Mouse (Mus musculus): Measurements from ENCODE around the gene Gimap1. TPM values are rescaled to one million over a fixed set of nuclear protein-coding genes. Genes with fewer than 3 reads are reported as not detected.

Gene Gimap1
- total RNA-seq, 2 experiments from 2014 or later: 2.2 TPM

GRCm38 (mm10) chr6:48737053-48737452, 1.8 kb upstream of the Gimap1 start:
- intact Hi-C loops (cut with DNase I): no loop called here
- DNase-seq (ENCODE audit: low spot score in 2 of 2): no peak

GRCm38 (mm10) chr6:48737688-48738087, 1.2 kb upstream of the Gimap1 start:
- intact Hi-C loops (cut with DNase I): no loop called here
- DNase-seq (ENCODE audit: low spot score in 2 of 2): no peak

- intact Hi-C loops (cut with DNase I): no loop called here
- DNase-seq (ENCODE audit: low spot score in 2 of 2): no peak
These were observed 864 bp downstream of the Gimap1 start for GRCm38 (mm10) chr6:48739780-48740055.

GRCm38 (mm10) chr6:48740501-48741169, 1.8 kb downstream of the Gimap1 start:
- DNase-seq (ENCODE audit: low spot score in 2 of 2): no peak
- intact Hi-C loops (cut with DNase I): no loop called here

- DNase-seq (ENCODE audit: low spot score in 2 of 2): no peak
- intact Hi-C loops (cut with DNase I): no loop called here
These were observed 2.4 kb downstream of the Gimap1 start for GRCm38 (mm10) chr6:48741273-48741672.

GRCm38 (mm10) chr6:48741711-48742206, 2.9 kb downstream of the Gimap1 start:
- DNase-seq (ENCODE audit: low spot score in 2 of 2): no peak
- intact Hi-C loops (cut with DNase I): no loop called here

GRCm38 (mm10) chr6:48742422-48743351, 3.8 kb downstream of the Gimap1 start:
- intact Hi-C loops (cut with DNase I): no loop called here
- peak in 1 of 2 experiments; percentile 6 for DNase-seq (ENCODE audit: low spot score in 2 of 2)

- no peak for DNase-seq (ENCODE audit: low spot score in 2 of 2)
- intact Hi-C loops (cut with DNase I): no loop called here
These were observed 6.6 kb downstream of the Gimap1 start for GRCm38 (mm10) chr6:48745490-48745889.

GRCm38 (mm10) chr6:48745959-48746889, 7.4 kb downstream of the Gimap1 start, which contains the start of gene Gimap5:
Gene Gimap5, plus strand, starts transcription at chr6:48746197.
- intact Hi-C loops (cut with DNase I): no loop called here
- peak in 1 of 2 experiments; percentile 36 for DNase-seq (ENCODE audit: low spot score in 2 of 2)

- intact Hi-C loops (cut with DNase I): no loop called here
- no peak for DNase-seq (ENCODE audit: low spot score in 2 of 2)
These were observed 8.5 kb downstream of the Gimap1 start for GRCm38 (mm10) chr6:48747091-48747966.

- DNase-seq (ENCODE audit: low spot score in 2 of 2): no peak
- intact Hi-C loops (cut with DNase I): no loop called here
These were observed 24.9 kb downstream of the Gimap1 start for GRCm38 (mm10) chr6:48763567-48764270.

GRCm38 (mm10) chr6:48764496-48764895, 25.6 kb downstream of the Gimap1 start:
- no peak for DNase-seq (ENCODE audit: low spot score in 2 of 2)
- intact Hi-C loops (cut with DNase I): no loop called here

- intact Hi-C loops (cut with DNase I): no loop called here
- DNase-seq (ENCODE audit: low spot score in 2 of 2): no peak
These were observed 29.5 kb downstream of the Gimap1 start for GRCm38 (mm10) chr6:48768178-48768869.

- intact Hi-C loops (cut with DNase I): no loop called here
- DNase-seq (ENCODE audit: low spot score in 2 of 2): no peak
These were observed 30.1 kb downstream of the Gimap1 start for GRCm38 (mm10) chr6:48768933-48769332.

- intact Hi-C loops (cut with DNase I): loop anchor here (10.0 kb wide), 1 partner anchor 596 kb away; no protein-coding TSS in a partner anchor
- no peak for DNase-seq (ENCODE audit: low spot score in 2 of 2)
These were observed 31.8 kb downstream of the Gimap1 start, which contains the start of gene Gimap3 for GRCm38 (mm10) chr6:48770696-48771095. Gene Gimap3, minus strand, starts transcription at chr6:48770851.

GRCm38 (mm10) chr6:48772030-48772429, 33.2 kb downstream of the Gimap1 start:
- peak; percentile 69 to 86 for DNase-seq (ENCODE audit: low spot score in 2 of 2)
- intact Hi-C loops (cut with DNase I): loop anchor here (1.0 to 10.0 kb wide), 2 partner anchors 127 to 597 kb away; no protein-coding TSS in a partner anchor

GRCm38 (mm10) chr6:48784406-48784805, 45.6 kb downstream of the Gimap1 start:
- DNase-seq (ENCODE audit: low spot score in 2 of 2): no peak

More at GRCm38 (mm10) chr6:48784406-48784805, 45.6 kb downstream of the Gimap1 start:
- intact Hi-C loops (cut with DNase I): no loop called here

Measured in left cerebral cortex, postnatal 14 days (tissue).